Mouse (Mus musculus): ENCODE measurements at regions not wholly inside any gene's neighbourhood (a gene's known extent, or its start where the extent isn't known, plus 50 kb on each side); places are given as distances from the start of the nearest gene placed in this dataset.
A peak's percentile ranks its signal among the peaks of the same experiment; 100 is the strongest.
"Not testable (repeated sequence)": the region's sequence is repeated elsewhere in the genome, so short reads cannot be mapped to it uniquely, and the experiment has no call there.

GRCm38 (mm10) chr12:21784403-21784802 is 367.0 kb upstream of the Ywhaq start:
- intact Hi-C loops (cut with DNase I), result not testable (repeated sequence)
- peak in 1 of 2 experiments; percentile 2 for DNase-seq (ENCODE audit: low spot score in 2 of 2)

- DNase-seq (ENCODE audit: low spot score in 2 of 2); intact Hi-C loops (cut with DNase I): not testable (repeated sequence)
Measured at GRCm38 (mm10) chr12:21778717-21779116, 361.3 kb upstream of the Ywhaq start.

GRCm38 (mm10) chr12:21778308-21778707 is 360.9 kb upstream of the Ywhaq start:
- DNase-seq (ENCODE audit: low spot score in 2 of 2); intact Hi-C loops (cut with DNase I): not testable (repeated sequence)

GRCm38 (mm10) chr12:21767717-21768116 is 350.3 kb upstream of the Ywhaq start:
- intact Hi-C loops (cut with DNase I); DNase-seq (ENCODE audit: low spot score in 2 of 2): not testable (repeated sequence)
